Mouse (Mus musculus): ENCODE results near the gene Hdac7.

The Hdac7 gene

GRCm38 (mm10) chr15:97830788-97831241, 13.5 kb downstream of the Hdac7 start:
- DNase-seq, result peak; percentile 58

- no peak for DNase-seq
Measured at GRCm38 (mm10) chr15:97830253-97830787, 14.0 kb downstream of the Hdac7 start.

GRCm38 (mm10) chr15:97829432-97829831, 14.9 kb downstream of the Hdac7 start:
- DNase-seq, result no peak

- no peak for DNase-seq
Measured at GRCm38 (mm10) chr15:97828901-97829338, 15.4 kb downstream of the Hdac7 start.

- DNase-seq, result no peak
Measured at GRCm38 (mm10) chr15:97828221-97828842, 16.0 kb downstream of the Hdac7 start.

- no peak for DNase-seq
Measured at GRCm38 (mm10) chr15:97827401-97827800, 16.9 kb downstream of the Hdac7 start.

GRCm38 (mm10) chr15:97826588-97827261, 17.6 kb downstream of the Hdac7 start:
- DNase-seq, result no peak

GRCm38 (mm10) chr15:97825941-97826587, 18.2 kb downstream of the Hdac7 start:
- no peak for DNase-seq

- no peak for DNase-seq
Measured at GRCm38 (mm10) chr15:97825071-97825940, 19.0 kb downstream of the Hdac7 start.

- DNase-seq, result no peak
Measured at GRCm38 (mm10) chr15:97824042-97824441, 20.3 kb downstream of the Hdac7 start.

- no peak for DNase-seq
Measured at GRCm38 (mm10) chr15:97823479-97823878, 20.8 kb downstream of the Hdac7 start.

GRCm38 (mm10) chr15:97822545-97823228, 21.6 kb downstream of the Hdac7 start:
- DNase-seq, result no peak

- no peak for DNase-seq
Measured at GRCm38 (mm10) chr15:97821983-97822363, 22.3 kb downstream of the Hdac7 start.

GRCm38 (mm10) chr15:97821321-97821982, 22.9 kb downstream of the Hdac7 start:
- DNase-seq, result no peak

GRCm38 (mm10) chr15:97819937-97820336, 24.4 kb downstream of the Hdac7 start:
- no peak for DNase-seq

- DNase-seq, result no peak
Measured at GRCm38 (mm10) chr15:97816199-97816994, 27.9 kb downstream of the Hdac7 start.

- DNase-seq, result no peak
Measured at GRCm38 (mm10) chr15:97815254-97815653, 29.0 kb downstream of the Hdac7 start.

- no peak for DNase-seq
Measured at GRCm38 (mm10) chr15:97814703-97815102, 29.6 kb downstream of the Hdac7 start.

GRCm38 (mm10) chr15:97813452-97814204, 30.7 kb downstream of the Hdac7 start:
- peak; percentile 80 for DNase-seq

- no peak for DNase-seq
Measured at GRCm38 (mm10) chr15:97812875-97813274, 31.4 kb downstream of the Hdac7 start.
